Mouse (Mus musculus) CD8-positive naive resting alpha-beta T cell, adult 2 months (primary cell): ENCODE measurements around the gene Sbds.
"Not testable (repeated sequence)": the region's sequence is repeated elsewhere in the genome, so short reads cannot be mapped to it uniquely, and the experiment has no call there.

Experiments used
- DNase-seq, 2 experiments: peaks; one replicate each; pipeline ENCODE4 v3.0.0; 2022; ENCODE audit warnings: low read depth in 2 of 2, low spot score in 2 of 2

Gene Sbds

GRCm38 (mm10) chr5:130256678-130257271 is 1.4 kb upstream of the Sbds start:
- DNase-seq: peak; percentile 89 to 93

- DNase-seq: not testable (repeated sequence)
Observed at GRCm38 (mm10) chr5:130255799-130256525, 632 bp upstream of the Sbds start.

- no peak for DNase-seq
Observed at GRCm38 (mm10) chr5:130254164-130255016, 940 bp downstream of the Sbds start.

GRCm38 (mm10) chr5:130247823-130248222 is 7.5 kb downstream of the Sbds start:
- no peak for DNase-seq

GRCm38 (mm10) chr5:130241426-130241825 is 13.9 kb downstream of the Sbds start:
- DNase-seq: no peak

GRCm38 (mm10) chr5:130239856-130240255 is 15.5 kb downstream of the Sbds start:
- no peak for DNase-seq

GRCm38 (mm10) chr5:130239236-130239635 is 16.1 kb downstream of the Sbds start:
- DNase-seq: no peak

- no peak for DNase-seq
Observed at GRCm38 (mm10) chr5:130236302-130236701, 19.0 kb downstream of the Sbds start.

GRCm38 (mm10) chr5:130228120-130228519 is 27.2 kb downstream of the Sbds start:
- DNase-seq: no peak

GRCm38 (mm10) chr5:130226790-130227189 is 28.5 kb downstream of the Sbds start:
- DNase-seq: no peak

GRCm38 (mm10) chr5:130222146-130223004 is 33.0 kb downstream of the Sbds start:
- DNase-seq: peak; percentile 85 to 93

- no peak for DNase-seq
Observed at GRCm38 (mm10) chr5:130221760-130222145, 33.6 kb downstream of the Sbds start.

GRCm38 (mm10) chr5:130221316-130221715 is 34.0 kb downstream of the Sbds start:
- DNase-seq: no peak

- no peak for DNase-seq
Observed at GRCm38 (mm10) chr5:130218336-130218735, 37.0 kb downstream of the Sbds start.

- no peak for DNase-seq
Observed at GRCm38 (mm10) chr5:130217406-130217805, 37.9 kb downstream of the Sbds start.

- DNase-seq: no peak
Observed at GRCm38 (mm10) chr5:130216781-130217180, 38.5 kb downstream of the Sbds start, which contains the start of gene Tmem248. Gene Tmem248, plus strand, starts transcription at chr5:130217081.

- DNase-seq: no peak
Observed at GRCm38 (mm10) chr5:130212956-130213355, 42.4 kb downstream of the Sbds start.

- DNase-seq: no peak
Observed at GRCm38 (mm10) chr5:130207299-130207698, 48.0 kb downstream of the Sbds start.

GRCm38 (mm10) chr5:130205441-130206023 is 49.8 kb downstream of the Sbds start:
- no peak for DNase-seq

GRCm38 (mm10) chr5:130204560-130204959 is 50.8 kb downstream of the Sbds start:
- DNase-seq: peak in 1 of 2 experiments; percentile 11
